ENCODE assay signal across 14 mouse cellular contexts in the genomic region with DNA sequence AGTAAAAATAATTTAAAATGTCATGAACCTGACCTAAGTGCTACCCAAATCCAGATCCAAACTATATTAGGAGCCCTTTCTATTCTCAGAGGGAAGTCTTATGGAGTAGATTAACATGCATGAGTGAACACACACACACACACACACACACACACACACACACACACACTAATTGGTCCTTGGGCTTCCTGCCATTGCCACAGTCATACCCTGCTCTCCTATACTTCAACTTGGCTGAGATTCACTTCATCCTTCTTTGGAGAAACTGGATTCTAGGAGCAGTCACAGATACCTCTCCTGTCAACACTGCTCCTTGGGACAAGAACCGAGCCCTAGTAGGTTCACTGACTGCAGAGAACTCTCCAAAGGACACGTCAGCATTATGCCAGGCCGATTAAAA.
"Had no signal": no experiment of that assay in that cellular context is flagged by ENCODE, and none has a peak within 500 bp of the region (broad histone marks: within the 10 kb centered on the region; RNA-seq: fewer than 3 reads in every experiment).

No protein-coding gene starts in this region.

- DNase-seq: kidney, postnatal 10 days; kidney, postnatal 4 days; lung, embryonic 14.5 days; lung, postnatal 10 days; lung, postnatal 4 days; midbrain, embryonic 14.5 days; right cerebral cortex, postnatal 14 days had no signal

- H3K4me3 ChIP-seq: layer of hippocampus, adult 2 months; left cerebral cortex, adult 2 months; limb, embryonic 15.5 days; liver, embryonic 12.5 days; midbrain, embryonic 10.5 days; neural tube, embryonic 12.5 days; stomach, embryonic 15.5 days had no signal

- H3K36me3 ChIP-seq: limb, embryonic 15.5 days; liver, embryonic 12.5 days; midbrain, embryonic 10.5 days; neural tube, embryonic 12.5 days; stomach, embryonic 15.5 days had no signal

- H3K9me3 ChIP-seq: limb, embryonic 15.5 days; midbrain, embryonic 10.5 days; neural tube, embryonic 12.5 days; stomach, embryonic 15.5 days had no signal

- H3K4me2 ChIP-seq: limb, embryonic 15.5 days; liver, embryonic 12.5 days; lung, embryonic 14.5 days; neural tube, embryonic 12.5 days; stomach, embryonic 15.5 days had no signal

- H3K4me1 ChIP-seq: limb, embryonic 15.5 days; liver, embryonic 12.5 days; midbrain, embryonic 10.5 days; neural tube, embryonic 12.5 days; stomach, embryonic 15.5 days had no signal

- H3K9ac ChIP-seq: limb, embryonic 15.5 days; liver, embryonic 12.5 days; lung, embryonic 14.5 days; neural tube, embryonic 12.5 days; stomach, embryonic 15.5 days had no signal

- H3K27me3 ChIP-seq: limb, embryonic 15.5 days; liver, embryonic 12.5 days; neural tube, embryonic 12.5 days; stomach, embryonic 15.5 days had no signal

- H3K27ac ChIP-seq: layer of hippocampus, adult 2 months; left cerebral cortex, adult 2 months; limb, embryonic 15.5 days; liver, embryonic 12.5 days; midbrain, embryonic 10.5 days; neural tube, embryonic 12.5 days; stomach, embryonic 15.5 days had no signal

- ATAC-seq: liver, embryonic 12.5 days had no signal
